In the genomic region with DNA sequence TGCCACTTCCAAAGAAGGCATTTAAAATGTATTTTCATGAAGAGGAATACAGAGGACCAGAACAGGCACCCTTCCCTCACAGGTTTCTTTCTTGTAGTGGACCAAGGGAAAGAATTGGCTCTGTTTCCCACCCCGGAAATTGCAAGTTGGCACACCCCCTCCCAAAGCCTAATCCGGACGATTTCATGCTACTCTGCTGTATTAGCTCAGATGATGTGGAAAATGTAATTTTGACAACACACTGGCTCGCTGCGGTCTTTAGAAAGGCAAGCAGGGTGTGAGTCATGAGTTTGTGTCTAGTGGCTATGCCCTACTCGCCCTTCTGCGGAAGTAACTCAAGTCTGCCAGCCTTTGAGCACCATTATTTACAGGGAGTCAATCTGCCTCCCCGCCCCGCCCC, we compare ENCODE assay signal across 15 mouse cellular contexts.
DNase-seq lines count a peak whose midpoint lies in the region; TF ChIP-seq lines count a peak whose summit lies in the region.
"Had no signal": no experiment of that assay in that cellular context is flagged by ENCODE, and none has a peak within 500 bp of the region (broad histone marks: within the 10 kb centered on the region; RNA-seq: fewer than 3 reads in every experiment).

No protein-coding gene starts in this region.

- no peak for TF ChIP-seq CTCF in C2C12 (IDR thresholded peaks at IDR 0.05; ENCODE audit: control insufficient read depth, insufficient read depth, insufficient read length)

- no peaks in the 10 kb centered on the region for H3K36me3 ChIP-seq in heart, embryonic 10.5 days
- H3K36me3 ChIP-seq in C2C12 (ENCODE audit: control insufficient read depth, insufficient read depth) (no peaks in the 10 kb centered on the region), myocyte (ENCODE audit: control insufficient read depth, insufficient read depth) (no peaks in the 10 kb centered on the region)

- H3K27me3 ChIP-seq in heart, embryonic 10.5 days (ENCODE audit: insufficient read depth, poor library complexity, severe bottlenecking), result no peaks in the 10 kb centered on the region
- H3K27me3 ChIP-seq in C2C12 (ENCODE audit: control insufficient read depth, insufficient read depth, insufficient read length) (no peaks in the 10 kb centered on the region), myocyte (ENCODE audit: control insufficient read depth, insufficient read depth, insufficient read length) (no peaks in the 10 kb centered on the region)

- peak; percentile 76 for DNase-seq in heart, adult 11 months
- no peak for DNase-seq in heart, embryonic 10.5 days (ENCODE audit: low spot score)
- DNase-seq in 3134 (ENCODE audit: extremely low read depth, insufficient read length, low spot score), result peak; percentile 68
- DNase-seq in layer of hippocampus, adult 8-10 months (ENCODE audit: low spot score in 2 of 2), result no peak
- no peak for DNase-seq in embryo, embryonic 9.5 days (ENCODE audit: extremely low spot score)
- DNase-seq: adrenal gland, adult 2 months; cerebellum, adult 11-12 months; kidney, adult 2 months; lung, postnatal 4 days; right cerebral cortex, postnatal 25 days; spleen, adult 18-20 months had no signal

- H3K79me2 ChIP-seq in C2C12 (ENCODE audit: control insufficient read depth, insufficient read depth) (no peaks in the 10 kb centered on the region), myocyte (ENCODE audit: control insufficient read depth, insufficient read depth) (no peaks in the 10 kb centered on the region)

- peak overlapping the region; percentile 89 for H3K4me2 ChIP-seq in myocyte (ENCODE audit: low read depth)
- H3K4me2 ChIP-seq: heart, embryonic 11.5 days had no signal

- H3ac ChIP-seq in C2C12 (ENCODE audit: control insufficient read depth, insufficient read length, low read depth) (peak overlapping the region; percentile 37), myocyte (ENCODE audit: control insufficient read depth, insufficient read length) (no peak overlapping the region)

- no peak for TF ChIP-seq POLR2A in myocyte (IDR thresholded peaks at IDR 0.05; ENCODE audit: insufficient read length, low read depth)

- H3K4me3 ChIP-seq in heart, embryonic 10.5 days, result no peak overlapping the region
- H3K4me3 ChIP-seq in C2C12 (ENCODE audit: insufficient read depth, poor library complexity, severe bottlenecking) (no peak overlapping the region), myocyte (peak overlapping the region; percentile 23)

- WGBS in heart, embryonic 10.5 days, result 84% methylated on average over 9 of the region's 9 CpGs

- H3K4me1 ChIP-seq in heart, embryonic 10.5 days, result no peaks in the 10 kb centered on the region

- H3K27ac ChIP-seq in heart, embryonic 10.5 days, result no peak overlapping the region
- H3K27ac ChIP-seq: kidney, postnatal 0 days had no signal

- peaks cover 2% of the 10 kb centered on the region for H3K79me3 ChIP-seq in C2C12 (ENCODE audit: low read depth)

- no peaks in the 10 kb centered on the region for H3K9me3 ChIP-seq in heart, embryonic 10.5 days

TF ChIP-seq in C2C12, 6 proteins besides CTCF, POLR2A, EP300 and RAD21:
- TF ChIP-seq MAX (IDR thresholded peaks at IDR 0.05) (peak; percentile 62), CEBPB (IDR thresholded peaks at IDR 0.05; ENCODE audit: low read depth) (no peak), MYOD1 (IDR thresholded peaks at IDR 0.05; ENCODE audit: control insufficient read depth, insufficient read length, low read depth) (no peak), USF1 (IDR thresholded peaks at IDR 0.05; ENCODE audit: low read depth) (no peak)

TF ChIP-seq in myocyte, 11 proteins besides CTCF, POLR2A, EP300 and RAD21:
- TF ChIP-seq MAX (IDR thresholded peaks at IDR 0.05; ENCODE audit: low read depth), result peak; percentile 61
- no peak for TF ChIP-seq MYOG (IDR thresholded peaks at IDR 0.05; ENCODE audit: control insufficient read depth in 1 of 3, insufficient read depth in 1 of 3, insufficient read length in 2 of 3, low read depth in 2 of 3)
- peak; percentile 82 for TF ChIP-seq CEBPB (IDR thresholded peaks at IDR 0.05; ENCODE audit: insufficient read depth, poor library complexity, severe bottlenecking)
- peak; percentile 20 for TF ChIP-seq POLR2AphosphoS2 (IDR thresholded peaks at IDR 0.05; ENCODE audit: insufficient read length, low read depth)

Comparison
In these comparisons a context has a peak if more than half of its experiments do, and no peak if none do; other contexts are left out.
1. DNase-seq: peak in heart, adult 11 months (single experiment) and 3134 (single experiment); none in heart, embryonic 10.5 days (single experiment), layer of hippocampus, adult 8-10 months (0 of 2) and embryo, embryonic 9.5 days (single experiment).